Mouse (Mus musculus) thymus, adult 2 months (tissue): ENCODE results near the gene Eif3k.
A peak's percentile ranks its signal among the peaks of the same experiment; 100 is the strongest.

Source experiments
- CTCF ChIP-seq: fragments of 200-500 bp; IDR thresholded peaks from 2 replicates; pipeline ENCODE4 v1.5.1; 2012; ENCODE audit warnings: mild to moderate bottlenecking, control low read depth, low read length, moderate library complexity, borderline replicate concordance; ENCODE audit not compliant: control insufficient read depth, poor library complexity, insufficient read depth; ENCODE audit errors: extremely low read depth
- POLR2A ChIP-seq: fragments of 200-500 bp; IDR thresholded peaks from 2 replicates; pipeline ENCODE4 v1.6.1; 2012; ENCODE audit warnings: mild to moderate bottlenecking, low read length, control low read depth, moderate library complexity; ENCODE audit not compliant: control insufficient read depth, poor library complexity, insufficient read depth; ENCODE audit errors: extremely low read depth

DNA sequence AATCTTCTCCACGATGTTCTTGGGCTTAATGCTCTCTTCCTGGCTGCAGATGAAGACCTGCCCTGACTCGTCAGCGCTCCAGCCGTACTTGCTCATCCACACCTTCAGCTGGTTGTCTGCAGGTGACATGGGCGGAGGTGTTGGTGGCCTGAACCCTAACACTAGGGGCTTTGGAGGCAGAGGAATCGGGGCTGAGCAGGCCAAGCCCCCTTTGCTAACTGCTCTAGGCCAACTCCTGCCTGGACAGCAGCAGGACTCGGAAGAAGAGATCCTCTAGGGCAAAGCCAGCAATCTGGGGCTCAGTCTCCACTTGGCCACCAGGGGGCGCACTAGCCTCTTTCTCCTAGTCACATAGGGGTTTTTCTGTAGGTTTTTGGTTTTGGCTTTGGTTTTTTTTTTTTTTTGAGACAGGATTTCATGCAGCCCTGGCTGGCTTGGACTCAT, 9.1 kb downstream of the Eif3k start:
- TF ChIP-seq CTCF = peak; percentile 85
- TF ChIP-seq POLR2A = no peak
